Mouse (Mus musculus) hindlimb bud, embryonic 11.5 days (tissue): ENCODE results near the gene Pcbp3.

ENCODE experiments used
- DNase-seq: peaks from one replicate; pipeline ENCODE4 v3.0.0-alpha.2; 2012; ENCODE audit warnings: low read depth, low spot score; ENCODE audit errors: extremely low spot score

Gene Pcbp3

DNA sequence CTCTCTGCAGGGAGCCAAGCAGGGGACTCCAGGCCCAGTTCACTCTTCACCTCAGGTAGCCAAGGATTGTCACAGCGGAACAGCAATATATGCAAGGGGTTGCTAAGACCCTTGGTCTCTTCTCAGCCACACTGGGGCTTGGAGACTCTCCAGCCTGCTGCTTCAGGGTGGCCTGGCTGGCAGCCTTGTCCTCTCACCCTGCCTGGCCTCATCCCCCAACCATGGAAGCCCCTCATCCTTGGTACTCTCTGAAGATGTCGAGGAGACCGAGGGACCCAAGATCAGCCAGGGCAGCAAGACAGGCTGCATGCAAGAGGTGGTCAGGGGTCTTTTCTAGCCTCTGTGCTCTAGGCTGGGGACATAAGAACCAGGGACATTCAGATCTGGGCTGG lies 228.0 kb downstream of the Pcbp3 start:
- DNase-seq, result no peak

DNA sequence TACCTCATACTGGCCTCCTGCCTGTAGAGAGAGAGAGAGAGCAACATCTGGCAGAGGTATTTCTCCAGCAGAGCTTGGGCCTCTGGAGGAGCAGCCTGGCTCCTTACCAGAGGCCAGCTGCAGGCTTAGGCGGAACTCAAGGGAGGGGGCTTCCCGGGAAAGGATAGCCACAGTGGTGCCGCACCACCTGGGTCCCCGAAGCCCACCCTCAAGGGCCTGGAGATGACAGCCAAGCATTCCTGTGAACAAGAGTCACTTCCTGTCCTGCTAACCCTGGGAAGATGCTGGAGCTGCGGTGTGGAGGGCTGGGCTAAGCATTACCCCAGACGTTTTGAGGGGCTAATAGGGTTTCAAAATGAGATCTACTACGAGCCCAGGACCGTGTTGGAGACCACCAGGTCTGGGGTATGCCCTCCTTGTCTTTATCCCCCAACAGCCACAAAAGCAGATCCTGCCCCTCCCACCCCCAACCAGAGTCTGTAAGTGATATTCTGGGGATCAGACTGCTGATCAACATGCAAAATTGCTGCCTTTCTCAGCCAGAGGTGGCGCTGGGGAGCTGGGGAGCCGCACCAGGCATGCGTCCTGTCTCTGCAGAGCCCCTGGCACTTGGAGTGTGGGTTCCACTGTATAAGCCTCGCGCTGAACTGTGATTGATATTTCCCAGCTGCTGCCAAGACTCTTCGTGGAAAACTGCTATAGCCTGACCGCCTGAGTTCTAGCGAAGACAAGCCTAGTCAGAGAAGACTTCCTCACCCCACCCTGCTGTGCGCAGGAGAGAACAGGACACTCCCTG lies 228.6 kb downstream of the Pcbp3 start:
- DNase-seq, result peak; percentile 31

DNA sequence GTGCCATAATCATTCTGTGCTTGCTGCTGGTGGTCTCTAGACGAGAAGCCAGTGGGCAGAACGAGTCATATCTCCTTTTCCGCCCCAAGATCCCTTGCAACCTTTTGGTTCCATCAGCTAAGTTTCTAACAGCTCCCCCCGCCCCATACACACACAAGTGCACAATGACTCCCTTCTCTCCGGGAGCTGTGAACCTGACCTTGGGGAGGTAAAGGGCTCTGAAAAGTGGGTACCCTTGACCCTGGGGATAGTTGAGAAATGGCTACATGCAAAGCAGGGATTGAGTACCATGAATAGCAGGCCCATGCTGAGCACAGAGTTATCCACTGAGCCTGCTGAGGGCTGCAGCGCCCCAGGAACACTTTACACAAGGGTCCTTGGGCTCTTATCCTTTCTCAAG lies 229.3 kb downstream of the Pcbp3 start:
- no peak for DNase-seq

DNA sequence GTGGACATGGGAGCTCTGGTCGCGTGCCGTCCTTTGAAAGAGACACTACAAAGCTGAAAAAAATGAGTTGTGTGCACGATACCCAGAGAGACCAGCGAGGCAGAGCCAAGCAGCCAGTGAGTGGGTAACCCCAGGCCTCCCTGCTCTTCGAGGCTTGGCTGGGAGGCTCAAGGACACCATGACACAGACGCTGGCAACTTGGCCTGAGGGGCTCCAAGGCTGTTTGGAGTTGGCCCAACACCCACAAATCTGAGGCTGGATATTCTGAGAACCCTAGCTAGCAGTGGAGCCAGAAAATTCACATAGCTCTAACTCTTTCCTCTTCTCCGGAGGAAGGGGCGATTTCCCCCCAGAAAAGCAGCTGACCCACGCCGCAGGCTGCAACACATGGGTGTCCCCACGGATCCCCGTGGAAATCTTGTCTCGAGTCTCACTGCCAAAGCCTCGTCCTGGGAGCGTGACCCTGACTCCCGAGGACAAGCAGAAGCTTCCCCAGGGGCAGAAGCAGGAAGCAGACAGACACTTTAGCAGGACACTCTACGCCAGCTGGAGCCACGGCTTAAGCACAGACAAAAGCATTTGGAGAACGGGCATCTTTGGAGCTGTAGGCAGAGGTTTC lies 230.0 kb downstream of the Pcbp3 start:
- no peak for DNase-seq

DNA sequence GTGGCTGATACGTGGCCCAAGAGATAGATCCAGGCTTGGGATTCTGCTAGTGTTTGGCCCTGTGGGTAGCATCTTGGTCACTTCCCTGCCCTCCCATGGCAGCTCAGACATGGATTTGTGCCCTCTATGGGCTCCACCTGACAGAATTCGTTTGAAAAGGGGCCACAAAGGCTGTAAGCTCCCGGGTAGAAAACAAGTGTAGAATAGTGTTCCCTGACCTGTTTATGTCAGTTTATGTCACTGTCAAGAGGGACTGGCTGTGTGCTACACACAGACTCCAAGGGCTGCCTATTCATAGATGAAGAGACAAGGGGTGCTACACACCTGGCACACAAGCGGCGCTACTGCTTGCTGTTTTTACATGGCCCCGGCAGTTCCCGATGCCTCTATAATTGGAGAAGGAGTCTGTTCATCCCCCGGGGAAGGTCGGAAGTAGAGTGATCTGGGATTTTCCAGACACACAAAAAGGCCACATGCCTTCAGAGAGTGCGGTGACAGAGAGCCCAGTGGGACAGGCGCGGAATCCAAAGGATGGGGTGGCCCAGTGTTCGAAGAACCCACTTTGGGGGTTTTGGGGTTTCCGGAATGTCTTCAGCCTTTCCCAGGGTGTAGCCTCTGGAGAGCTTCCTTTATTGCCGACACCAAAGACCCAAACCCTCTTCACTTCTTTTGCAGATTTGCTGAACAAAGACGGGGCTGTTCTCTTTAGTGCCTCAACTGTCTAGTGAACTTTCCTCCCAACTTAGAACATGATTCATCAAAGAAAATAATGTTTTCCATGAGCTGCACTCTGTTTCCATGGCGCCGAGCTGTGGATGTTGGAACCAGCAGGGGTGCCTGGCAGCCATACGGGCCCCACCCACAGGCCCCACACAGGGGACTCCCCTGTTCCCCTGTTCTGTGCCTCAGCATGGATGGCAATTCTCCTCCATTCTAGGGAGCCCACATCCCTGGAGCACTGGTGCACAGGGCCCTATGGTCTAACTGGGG lies 231.8 kb downstream of the Pcbp3 start:
- no peak for DNase-seq

DNA sequence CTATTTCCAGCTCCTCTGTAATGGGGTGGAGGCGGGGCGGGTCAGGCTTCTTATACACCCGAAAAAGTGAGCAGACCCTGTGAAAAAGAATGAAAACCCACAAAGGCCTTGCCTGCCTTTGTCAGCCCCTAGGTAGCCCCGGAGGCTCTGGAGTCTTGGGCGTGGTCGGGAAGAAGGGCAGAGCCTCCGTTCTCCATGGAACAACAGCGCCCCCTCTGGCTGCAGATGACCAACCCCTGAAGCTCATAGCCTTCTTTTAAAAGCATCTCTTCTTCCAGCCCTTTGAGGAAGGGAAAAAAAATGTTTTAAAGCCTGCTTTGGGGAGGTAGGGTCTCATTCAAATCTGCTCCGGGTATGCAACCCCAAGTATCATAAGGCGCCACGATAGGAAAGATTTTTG lies 233.3 kb downstream of the Pcbp3 start:
- peak; percentile 37 for DNase-seq

DNA sequence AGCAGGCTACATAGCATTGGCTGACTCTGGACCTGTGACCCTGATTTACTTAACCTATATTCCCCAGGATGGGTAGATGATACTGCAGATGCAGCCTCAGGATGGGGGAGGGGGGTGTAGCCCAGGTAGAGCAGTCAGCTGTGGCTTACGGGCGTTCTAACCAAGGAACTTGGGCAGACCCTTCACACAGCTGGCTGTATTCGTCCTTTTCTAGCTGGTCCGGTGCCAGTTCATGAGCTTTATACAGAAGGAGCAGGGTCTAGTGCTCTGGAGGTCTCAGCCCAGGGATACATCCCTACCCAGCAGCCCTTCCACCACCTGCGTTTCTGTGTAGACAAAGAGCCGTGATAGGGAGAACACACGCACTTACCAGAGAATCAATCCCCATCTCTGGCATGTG lies 234.4 kb downstream of the Pcbp3 start:
- no peak for DNase-seq

DNA sequence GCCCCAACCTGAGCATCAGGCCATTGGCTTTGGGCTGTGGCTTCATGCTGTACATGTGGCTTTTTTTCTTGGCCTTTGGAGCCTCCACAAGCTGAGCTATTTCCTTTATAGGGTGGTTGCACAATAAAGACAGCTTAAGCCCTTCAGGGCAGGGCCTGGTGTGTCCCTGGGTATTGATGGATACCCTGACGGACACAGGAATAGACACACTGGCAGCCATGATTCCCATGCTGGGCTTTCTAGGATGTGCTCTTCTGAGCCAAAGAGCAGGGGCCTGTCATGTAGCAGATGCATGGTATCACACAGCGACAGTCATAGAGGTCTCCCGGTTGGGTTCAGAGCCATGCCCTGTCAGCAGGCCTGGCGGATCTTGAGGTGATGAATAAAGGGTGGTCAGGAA lies 234.8 kb downstream of the Pcbp3 start:
- no peak for DNase-seq

DNA sequence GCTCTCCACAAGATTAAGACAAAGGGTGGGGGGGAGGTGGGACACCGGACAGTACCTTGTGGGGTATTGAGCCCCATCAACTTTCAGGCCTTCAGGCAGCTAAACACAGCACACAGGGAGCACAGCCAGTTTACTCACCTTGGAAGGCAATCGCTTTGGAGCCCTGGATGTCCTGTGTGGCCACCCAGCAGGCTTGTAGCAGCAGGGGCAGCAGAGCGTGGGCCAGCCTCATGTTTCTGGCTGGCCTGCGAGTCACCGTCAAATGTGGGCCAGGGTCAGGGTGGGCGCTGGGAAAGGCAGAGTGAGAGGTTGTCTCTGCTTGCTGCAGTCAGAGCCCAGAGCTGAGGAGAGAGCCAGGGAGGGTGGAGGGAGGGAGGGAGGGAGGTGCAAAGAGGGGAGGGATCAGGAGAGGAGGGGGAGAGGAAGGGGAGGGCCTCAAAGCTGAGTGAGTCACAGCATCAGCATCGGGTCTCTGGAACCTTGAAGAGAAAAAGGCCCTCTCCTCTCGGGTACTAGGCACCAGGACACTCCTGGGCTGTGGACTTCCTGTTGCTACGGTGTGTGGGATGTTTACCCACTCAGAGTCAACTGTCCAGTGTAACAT lies 235.9 kb downstream of the Pcbp3 start, which contains the start of gene Col6a1:
Gene Col6a1, minus strand, starts transcription at position 487 of the 604 bp plus-strand sequence.
- DNase-seq, result no peak

DNA sequence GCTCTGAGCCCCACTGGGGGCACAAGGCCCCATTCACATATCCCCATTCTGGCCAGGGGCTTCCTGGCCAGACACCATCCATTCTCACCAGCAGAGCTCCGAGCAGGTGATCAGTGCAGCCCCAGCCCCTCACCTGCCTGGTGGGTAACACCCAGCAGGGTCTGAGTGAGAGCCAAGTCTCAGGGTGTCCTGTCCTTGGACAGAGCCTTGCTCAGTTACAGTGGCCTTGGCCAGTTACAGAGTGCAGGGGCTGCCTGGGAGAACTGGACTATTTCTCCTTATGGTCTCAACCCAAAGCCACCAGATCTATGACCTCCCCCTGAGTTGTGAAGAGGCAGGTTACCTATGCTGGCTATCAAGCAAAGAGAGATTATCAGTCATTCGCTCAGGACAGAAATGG lies 236.6 kb downstream of the Pcbp3 start:
- no peak for DNase-seq

DNA sequence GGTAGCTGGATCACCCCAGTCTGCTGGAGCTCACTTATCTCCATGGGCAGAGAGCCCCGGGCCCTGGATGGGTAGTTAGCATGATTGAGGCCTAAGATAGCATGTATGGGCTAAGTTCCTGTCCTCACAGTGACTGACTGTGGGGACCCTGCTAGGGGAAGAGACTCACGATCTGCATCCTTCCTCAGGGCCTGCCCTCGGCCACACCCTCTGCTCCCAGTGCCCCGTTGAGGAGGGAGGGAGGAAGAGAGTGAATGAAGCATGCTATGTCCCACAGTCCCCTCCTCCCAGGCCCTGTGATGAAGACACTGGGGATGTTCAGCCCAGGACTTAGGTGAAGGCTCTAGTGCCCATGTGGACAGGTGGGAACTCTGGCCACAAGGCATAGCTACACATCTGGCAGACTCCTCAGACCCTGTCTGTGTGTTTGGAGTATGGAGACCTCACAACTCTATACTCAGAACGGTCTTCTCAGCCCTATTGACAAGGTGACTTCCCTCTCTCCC lies 237.4 kb downstream of the Pcbp3 start:
- DNase-seq, result no peak

DNA sequence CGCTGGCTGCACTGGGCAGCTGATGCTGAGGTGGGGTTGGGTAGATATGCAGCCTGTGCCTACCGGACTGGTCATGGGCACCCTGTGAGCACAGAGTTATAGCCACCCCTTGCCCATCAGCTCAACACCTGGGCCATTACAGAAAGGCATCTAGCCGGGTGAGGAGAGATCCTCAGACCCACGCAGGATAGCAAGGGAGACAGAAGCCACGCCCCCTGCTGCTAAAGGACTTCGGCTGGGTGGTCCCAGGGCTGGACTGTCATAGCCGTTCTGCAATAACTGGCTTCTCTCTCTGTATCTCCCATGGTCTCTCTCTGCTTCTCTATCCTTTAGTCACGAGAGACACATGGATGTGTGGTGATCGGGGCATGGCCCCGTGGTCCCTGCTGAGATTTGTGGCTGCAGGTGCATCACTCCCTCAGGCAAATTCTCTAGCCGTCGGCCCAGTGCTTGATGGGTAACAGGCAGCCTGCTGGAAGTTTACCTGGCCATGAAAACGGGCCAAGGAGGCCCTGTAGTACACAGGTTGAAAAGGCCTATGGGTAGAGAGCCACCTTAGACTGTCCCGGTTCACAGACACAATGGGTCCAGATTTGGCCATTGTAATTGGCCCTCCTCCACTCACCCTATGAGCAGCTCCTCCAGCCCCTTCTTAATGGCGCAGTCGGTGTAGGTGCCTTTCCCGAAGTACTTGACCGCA lies 238.8 kb downstream of the Pcbp3 start:
- DNase-seq, result no peak

DNA sequence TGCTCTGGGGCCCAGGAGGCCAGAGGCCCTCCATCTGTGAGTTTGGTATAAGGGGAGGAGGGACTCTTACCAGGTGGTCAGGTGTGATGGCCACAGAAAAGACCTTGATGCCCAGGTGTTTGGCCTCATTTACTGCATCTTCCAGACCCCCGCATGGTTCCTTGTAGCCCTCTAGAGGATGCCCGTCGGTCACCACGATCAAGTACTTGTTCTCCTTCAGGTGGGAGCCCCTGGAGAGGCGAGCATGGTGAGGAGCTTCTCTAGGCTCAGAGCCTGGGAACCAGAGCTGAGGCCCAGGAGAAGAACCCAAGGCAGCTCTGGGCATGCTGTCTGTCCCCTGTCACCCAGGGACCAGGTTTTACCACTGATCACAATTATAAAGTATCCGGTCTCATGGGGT lies 239.9 kb downstream of the Pcbp3 start:
- DNase-seq, result no peak

DNA sequence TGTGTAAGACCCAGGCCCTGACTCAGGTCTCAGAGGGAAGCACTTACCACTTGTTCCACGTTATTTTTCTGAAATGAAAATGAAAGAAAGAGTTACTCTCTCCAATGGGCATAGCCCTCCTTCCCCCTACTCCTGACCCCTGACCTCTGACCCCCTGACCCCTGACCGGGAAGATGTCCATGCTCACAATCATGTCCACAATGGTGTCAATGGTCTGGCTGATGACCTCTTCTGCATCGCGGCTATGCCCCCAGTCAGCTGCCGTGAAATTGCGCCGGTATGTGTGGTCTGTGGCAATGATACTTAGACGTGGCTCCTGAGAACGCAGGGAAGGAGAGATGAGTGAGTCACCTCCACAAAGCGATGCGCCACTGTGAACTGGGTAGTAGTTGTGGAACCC lies 240.5 kb downstream of the Pcbp3 start:
- DNase-seq, result no peak

DNA sequence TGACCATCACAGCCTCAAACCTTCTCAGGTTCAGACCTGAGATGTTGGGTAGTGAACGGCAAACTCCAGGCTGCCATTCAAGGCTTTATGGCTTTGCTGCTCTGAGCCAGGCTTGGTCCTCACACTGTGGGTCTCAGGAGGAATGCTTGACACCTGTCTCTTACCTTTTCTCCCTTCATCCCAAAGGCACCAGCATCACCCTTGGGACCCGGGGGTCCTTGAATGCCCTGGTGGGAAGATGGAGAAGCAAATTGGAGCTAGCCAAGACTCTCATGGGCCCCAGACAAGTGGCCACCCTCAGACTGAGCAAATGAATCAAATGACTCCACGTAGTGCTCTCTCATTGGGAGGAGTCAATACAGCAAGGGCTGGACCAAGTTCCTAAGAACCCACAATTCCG lies 244.1 kb downstream of the Pcbp3 start:
- no peak for DNase-seq

DNA sequence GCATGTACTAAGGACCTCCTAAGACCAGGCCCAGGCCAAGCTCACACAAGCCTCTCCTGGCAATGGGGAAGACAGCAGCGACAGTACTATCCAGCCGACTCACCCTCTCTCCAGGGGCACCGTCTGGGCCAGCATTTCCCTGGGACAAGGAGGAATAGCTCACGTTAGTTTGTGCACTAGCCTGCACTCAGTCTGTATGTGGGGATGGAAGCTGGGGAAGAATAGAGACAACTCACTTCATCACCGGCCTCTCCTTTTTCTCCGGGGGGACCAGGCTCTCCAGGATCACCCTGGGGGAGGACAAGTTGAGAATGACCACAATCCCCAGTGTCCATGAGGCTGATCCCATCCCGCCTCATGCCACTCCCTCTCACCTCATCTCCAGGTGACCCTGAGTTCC lies 244.7 kb downstream of the Pcbp3 start:
- no peak for DNase-seq

DNA sequence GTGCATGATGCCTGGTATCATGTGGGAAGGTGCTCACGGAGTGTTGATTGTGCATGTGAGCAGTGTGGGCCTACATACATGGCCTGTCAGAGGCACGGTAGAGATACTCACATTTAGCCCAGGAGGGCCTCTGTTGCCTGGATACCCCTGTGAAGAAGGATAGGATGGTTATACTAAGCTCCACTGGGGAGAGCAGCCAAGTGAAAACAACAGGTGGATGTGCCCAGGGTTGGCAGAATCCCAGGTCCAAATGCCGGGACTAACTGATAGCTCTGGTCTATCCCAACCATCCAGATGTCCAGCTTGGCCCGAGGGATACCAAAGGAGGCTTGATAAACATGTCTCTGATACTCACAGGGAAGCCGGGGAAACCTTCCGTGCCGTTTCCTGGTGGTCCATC lies 247.4 kb downstream of the Pcbp3 start:
- no peak for DNase-seq

DNA sequence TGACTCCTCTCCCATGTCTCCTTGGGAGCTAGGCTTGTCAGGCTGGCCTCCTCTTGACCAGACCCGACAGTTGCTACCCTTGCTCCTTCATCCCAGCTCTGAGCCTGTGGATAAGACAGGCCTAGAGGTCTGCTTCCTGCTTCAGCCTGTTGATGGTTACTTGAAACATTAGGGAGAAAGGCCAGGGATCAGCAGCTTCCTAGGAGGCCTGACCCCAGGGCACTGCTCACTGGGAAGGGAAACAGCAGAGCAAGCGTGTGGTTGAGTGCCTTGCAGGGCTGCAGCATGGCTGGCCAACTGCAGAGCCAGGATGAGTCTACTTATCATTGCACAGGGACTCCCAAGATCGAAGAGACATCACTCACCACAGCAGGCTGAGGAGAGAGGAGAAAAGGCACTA lies 249.2 kb downstream of the Pcbp3 start:
- no peak for DNase-seq
